Mouse (Mus musculus) neural tube, embryonic 15.5 days (tissue): ENCODE data around the gene Otof. TPM values are rescaled to one million over a fixed set of nuclear protein-coding genes. Genes with fewer than 3 reads are reported as not detected.

Experiments used
- ATAC-seq: fragments of 200-750 bp; cut with Nextera tagmentation; 2 replicates; pipeline ENCODE4 v1.8.0; 2017; ENCODE audit warnings: mild to moderate bottlenecking, moderate TSS enrichment, moderate library complexity; ENCODE audit not compliant: low FRiP score
- H3K27ac ChIP-seq: fragments of 300-500 bp; sonication (generic); replicated peaks from 2 replicates; pipeline ENCODE4 v1.5.1; 2015; ENCODE audit warnings: mild to moderate bottlenecking, inconsistent platforms
- H3K27me3 ChIP-seq: fragments of 300-500 bp; sonication (generic); replicated peaks from 2 replicates; pipeline ENCODE4 v1.6.1; 2015; ENCODE audit warnings: inconsistent platforms
- H3K36me3 ChIP-seq: fragments of 300-500 bp; sonication (generic); 2 replicates; pipeline ENCODE4 v1.6.1; 2015; ENCODE audit warnings: inconsistent platforms
- H3K4me1 ChIP-seq: fragments of 300-500 bp; sonication (generic); 2 replicates; pipeline ENCODE4 v1.6.1; 2015; ENCODE audit warnings: inconsistent platforms
- H3K4me2 ChIP-seq: fragments of 300-500 bp; sonication (generic); 2 replicates; pipeline ENCODE4 v1.6.1; 2015; ENCODE audit warnings: inconsistent platforms, mild to moderate bottlenecking, moderate library complexity
- H3K4me3 ChIP-seq: fragments of 300-500 bp; sonication (generic); replicated peaks from 2 replicates; pipeline ENCODE4 v1.5.1; 2015; ENCODE audit warnings: mild to moderate bottlenecking, inconsistent platforms
- H3K9ac ChIP-seq: fragments of 300-500 bp; sonication (generic); replicated peaks from 2 replicates; pipeline ENCODE4 v1.6.1; 2015; ENCODE audit warnings: mild to moderate bottlenecking, inconsistent platforms
- H3K9me3 ChIP-seq: fragments of 300-500 bp; sonication (generic); replicated peaks from 2 replicates; pipeline ENCODE4 v1.6.1; 2016; ENCODE audit warnings: inconsistent platforms
- WGBS: fragments of 180-500 bp; shearing (Covaris S2); methylation state at CpG from one replicate; pipeline ENCODE4 v1.1.7; 2015; ENCODE audit warnings: mixed read lengths; 5-methylcytosine and 5-hydroxymethylcytosine counted together
- polyA plus RNA-seq: library from polyadenylated mRNA; unstranded; fragments of >200 nt; fragmentation: Nextera tagmentation; extraction: Ambion mirVana; gene quantifications from 2 replicates; pipeline ENCODE4 v1.2.1, GENCODE M21; 2015

Otof gene
- polyA plus RNA-seq, 1 experiment from 2014 or later, result 7.8 TPM

GRCm38 (mm10) chr5:30382876-30383275 is 78.9 kb downstream of the Otof start:
- ATAC-seq, result no peak
- no peak overlapping the region for H3K4me2 ChIP-seq
- WGBS, result 71% methylated on average over 7 of the region's 7 CpGs
- H3K36me3 ChIP-seq, result no peaks in the 10 kb centered on the region
- no peak overlapping the region for H3K4me3 ChIP-seq
- H3K27ac ChIP-seq, result no peak overlapping the region
- H3K27me3 ChIP-seq, result no peaks in the 10 kb centered on the region
- H3K9me3 ChIP-seq, result no peaks in the 10 kb centered on the region
- H3K4me1 ChIP-seq, result no peaks in the 10 kb centered on the region
- H3K9ac ChIP-seq, result no peak overlapping the region

GRCm38 (mm10) chr5:30369426-30369825 is 92.3 kb downstream of the Otof start:
- ATAC-seq, result no peak
- Histone ChIP-seq H3K36me3 (no peaks in the 10 kb centered on the region), H3K27ac (no peak overlapping the region), H3K4me3 (no peak overlapping the region), H3K4me2 (no peak overlapping the region), H3K27me3 (no peaks in the 10 kb centered on the region), H3K4me1 (no peaks in the 10 kb centered on the region), H3K9me3 (no peaks in the 10 kb centered on the region), H3K9ac (no peak overlapping the region)
- WGBS, result 78% methylated on average over 5 of the region's 5 CpGs

- Histone ChIP-seq H3K4me3 (no peak overlapping the region), H3K9me3 (no peaks in the 10 kb centered on the region), H3K36me3 (no peaks in the 10 kb centered on the region), H3K27me3 (no peaks in the 10 kb centered on the region), H3K4me2 (no peak overlapping the region), H3K4me1 (no peaks in the 10 kb centered on the region), H3K27ac (no peak overlapping the region), H3K9ac (no peak overlapping the region)
- ATAC-seq, result no peak
- 78% methylated on average over 8 of the region's 8 CpGs for WGBS
Measured at GRCm38 (mm10) chr5:30367405-30367804, 94.3 kb downstream of the Otof start.

GRCm38 (mm10) chr5:30358436-30359099 is 103.2 kb downstream of the Otof start:
- Histone ChIP-seq H3K4me1 (no peaks in the 10 kb centered on the region), H3K27ac (no peak overlapping the region), H3K9me3 (no peaks in the 10 kb centered on the region), H3K4me2 (no peak overlapping the region), H3K27me3 (no peaks in the 10 kb centered on the region), H3K4me3 (no peak overlapping the region), H3K36me3 (no peaks in the 10 kb centered on the region), H3K9ac (no peak overlapping the region)
- 92% methylated on average over 10 of the region's 10 CpGs for WGBS
- ATAC-seq, result no peak

- Histone ChIP-seq H3K36me3 (no peaks in the 10 kb centered on the region), H3K4me1 (no peaks in the 10 kb centered on the region), H3K27ac (no peak overlapping the region), H3K27me3 (no peaks in the 10 kb centered on the region), H3K4me2 (no peak overlapping the region), H3K9ac (no peak overlapping the region), H3K9me3 (no peaks in the 10 kb centered on the region), H3K4me3 (no peak overlapping the region)
- 85% methylated on average over 7 of the region's 7 CpGs for WGBS
- no peak for ATAC-seq
Measured at GRCm38 (mm10) chr5:30356647-30357046, 105.1 kb downstream of the Otof start.

GRCm38 (mm10) chr5:30355559-30356159 is 106.1 kb downstream of the Otof start:
- Histone ChIP-seq H3K27ac (no peak overlapping the region), H3K4me3 (no peak overlapping the region), H3K4me2 (no peak overlapping the region), H3K9ac (no peak overlapping the region), H3K27me3 (no peaks in the 10 kb centered on the region), H3K9me3 (no peaks in the 10 kb centered on the region), H3K4me1 (no peaks in the 10 kb centered on the region), H3K36me3 (no peaks in the 10 kb centered on the region)
- no peak for ATAC-seq
- 87% methylated on average over 14 of the region's 14 CpGs for WGBS

GRCm38 (mm10) chr5:30355114-30355513 is 106.6 kb downstream of the Otof start:
- no peak for ATAC-seq
- 86% methylated on average over 7 of the region's 7 CpGs for WGBS
- Histone ChIP-seq H3K9me3 (no peaks in the 10 kb centered on the region), H3K4me2 (no peak overlapping the region), H3K27me3 (no peaks in the 10 kb centered on the region), H3K36me3 (no peaks in the 10 kb centered on the region), H3K9ac (no peak overlapping the region), H3K4me1 (no peaks in the 10 kb centered on the region), H3K27ac (no peak overlapping the region), H3K4me3 (no peak overlapping the region)

GRCm38 (mm10) chr5:30353605-30354004 is 108.1 kb downstream of the Otof start:
- WGBS, result 73% methylated on average over 3 of the region's 3 CpGs

GRCm38 (mm10) chr5:30343886-30344285 is 117.8 kb downstream of the Otof start:
- Histone ChIP-seq H3K27me3 (peaks cover 11% of the 10 kb centered on the region; the same call in 1 of the 2 replicates), H3K9me3 (no peaks in the 10 kb centered on the region), H3K4me1 (peaks cover 10% of the 10 kb centered on the region), H3K27ac (no peak overlapping the region), H3K36me3 (no peaks in the 10 kb centered on the region), H3K4me2 (no peak overlapping the region), H3K9ac (no peak overlapping the region), H3K4me3 (no peak overlapping the region)
- 78% methylated on average over 5 of the region's 5 CpGs for WGBS
- no peak for ATAC-seq

More at GRCm38 (mm10) chr5:30353605-30354004, 108.1 kb downstream of the Otof start:
- Histone ChIP-seq H3K4me3 (no peak overlapping the region), H3K27me3 (no peaks in the 10 kb centered on the region), H3K27ac (no peak overlapping the region), H3K4me1 (no peaks in the 10 kb centered on the region), H3K9me3 (no peaks in the 10 kb centered on the region), H3K4me2 (no peak overlapping the region), H3K36me3 (no peaks in the 10 kb centered on the region), H3K9ac (no peak overlapping the region)
- no peak for ATAC-seq

GRCm38 (mm10) chr5:30343107-30343506 is 118.6 kb downstream of the Otof start:
- Histone ChIP-seq H3K9ac (0 out of 2 replicates have a peak overlapping the region, but pooled peaks have one; percentile 5), H3K36me3 (no peaks in the 10 kb centered on the region), H3K4me1 (peaks cover 10% of the 10 kb centered on the region), H3K27ac (no peak overlapping the region), H3K9me3 (no peaks in the 10 kb centered on the region), H3K27me3 (peaks cover 11% of the 10 kb centered on the region; the same call in 1 of the 2 replicates), H3K4me3 (peak overlapping the region; percentile 20), H3K4me2 (peak overlapping the region; percentile 55)
- WGBS, result 3% methylated on average over 9 of the region's 9 CpGs
- peak; percentile 81 for ATAC-seq

- peak; percentile 61; the same call in 1 of the 2 replicates for ATAC-seq
- no peak overlapping the region for H3K27ac ChIP-seq
- H3K4me3 ChIP-seq, result peak overlapping the region; percentile 20
- no peaks in the 10 kb centered on the region for H3K36me3 ChIP-seq
- WGBS, result 10% methylated on average over 17 of the region's 17 CpGs
- peaks cover 10% of the 10 kb centered on the region for H3K4me1 ChIP-seq
- peaks cover 11% of the 10 kb centered on the region; the same call in 1 of the 2 replicates for H3K27me3 ChIP-seq
- H3K9ac ChIP-seq, result 0 out of 2 replicates have a peak overlapping the region, but pooled peaks have one; percentile 5
- H3K4me2 ChIP-seq, result peak overlapping the region; percentile 55
- H3K9me3 ChIP-seq, result no peaks in the 10 kb centered on the region
Measured at GRCm38 (mm10) chr5:30342601-30343015, 119.1 kb downstream of the Otof start.
